Mouse (Mus musculus): ENCODE measurements around the gene Dgcr8.

DNA sequence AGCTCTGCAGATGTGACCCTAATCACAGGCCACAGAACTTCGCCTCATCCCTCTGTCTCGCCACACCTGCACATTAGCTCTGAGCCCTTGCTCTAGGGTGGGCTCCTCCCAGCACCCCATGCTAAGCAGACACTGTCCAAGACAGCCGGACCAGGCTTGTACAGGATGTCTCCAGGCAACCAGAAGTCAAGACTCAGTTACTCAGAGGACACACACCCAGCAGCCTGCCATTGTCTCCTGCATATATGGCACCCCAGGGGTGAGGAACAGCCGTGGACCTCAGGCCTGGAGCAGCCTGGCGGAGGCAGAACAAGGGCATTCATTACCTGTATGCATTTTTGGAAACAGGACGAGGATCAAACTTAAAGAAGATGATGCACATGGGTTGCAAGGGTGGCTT, 35.0 kb upstream of the Dgcr8 start:
- TF ChIP-seq CTCF (IDR thresholded peaks at IDR 0.05; ENCODE audit: borderline replicate concordance, control insufficient read depth, extremely low read depth, insufficient read depth, low read length, poor library complexity) = no peak
- TF ChIP-seq POLR2A (IDR thresholded peaks at IDR 0.05; ENCODE audit: control insufficient read depth, extremely low read depth, insufficient read depth, low read length, poor library complexity) = no peak
